In genomic region chr9:54738376-54738775, GRCm38 (mm10) we compare ENCODE assay signal across 9 mouse cellular contexts. TPM values are rescaled to one million over a fixed set of nuclear protein-coding genes. Genes with fewer than 3 reads are reported as not detected.
DNase-seq lines count a peak whose midpoint lies in the region; ATAC-seq and TF ChIP-seq lines count a peak whose summit lies in the region.
"Had no signal": no experiment of that assay in that cellular context is flagged by ENCODE, and none has a peak within 500 bp of the region (broad histone marks: within the 10 kb centered on the region; RNA-seq: fewer than 3 reads in every experiment).

No protein-coding gene starts in this region.

- DNase-seq in left cerebral cortex, adult 2 months (ENCODE audit: extremely low spot score in 1 of 2, low spot score in 2 of 2): peak; percentile 47 to 58
- DNase-seq in left cerebral cortex, adult 8-10 months (ENCODE audit: low spot score in 2 of 2): no peak
- DNase-seq in R1 (ENCODE audit: low read depth, low spot score): peak; percentile 63
- peak; percentile 92 for DNase-seq in embryo, embryonic 10 days (ENCODE audit: low spot score)
- peak; percentile 76 for DNase-seq in hindbrain, embryonic 14.5 days (ENCODE audit: low spot score)
- DNase-seq in right cerebral cortex, adult 2 months (ENCODE audit: low spot score in 2 of 2): peak; percentile 55 to 71

- no peak overlapping the region for H3K9ac ChIP-seq in hindbrain, embryonic 14.5 days
- H3K9ac ChIP-seq in limb, embryonic 13.5 days: no peak overlapping the region

- ATAC-seq in hindbrain, embryonic 14.5 days (ENCODE audit: low FRiP score): 0 out of 2 replicates have a peak, but pooled peaks have one; percentile 35
- ATAC-seq in limb, embryonic 13.5 days (ENCODE audit: low FRiP score, low read depth): peak; percentile 42; the same call in 1 of the 2 replicates
- ATAC-seq in megakaryocyte, adult 5-6 weeks (ENCODE audit: poor library complexity, severe bottlenecking): no peak

- no peaks in the 10 kb centered on the region for H3K36me3 ChIP-seq in hindbrain, embryonic 14.5 days (replicated peaks; ENCODE audit: control insufficient read depth, insufficient read depth)
- no peaks in the 10 kb centered on the region for H3K36me3 ChIP-seq in limb, embryonic 13.5 days

- intact Hi-C loops in left cerebral cortex, adult 2 months (cut with DNase I): loop anchor here (1.0 to 10.0 kb wide), 3 partner anchors 83 to 576 kb away; no protein-coding TSS in a partner anchor

- no peak overlapping the region for H3K27ac ChIP-seq in left cerebral cortex, adult 2 months
- H3K27ac ChIP-seq in hindbrain, embryonic 14.5 days: no peak overlapping the region
- no peak overlapping the region for H3K27ac ChIP-seq in limb, embryonic 13.5 days

- peak; percentile 80 for TF ChIP-seq CTCF in left cerebral cortex, adult 2 months (IDR thresholded peaks at IDR 0.05)

- no peaks in the 10 kb centered on the region for H3K27me3 ChIP-seq in hindbrain, embryonic 14.5 days (ENCODE audit: control insufficient read depth, insufficient read depth, low read length)
- H3K27me3 ChIP-seq in limb, embryonic 13.5 days: no peaks in the 10 kb centered on the region

- H3K4me1 ChIP-seq in hindbrain, embryonic 14.5 days (replicated peaks; ENCODE audit: control insufficient read depth, insufficient read depth, low read length): peaks cover 5% of the 10 kb centered on the region; the same call in 1 of the 2 replicates
- H3K4me1 ChIP-seq in limb, embryonic 13.5 days: peaks cover 5% of the 10 kb centered on the region

- no peak overlapping the region for H3K4me3 ChIP-seq in left cerebral cortex, adult 2 months
- H3K4me3 ChIP-seq in hindbrain, embryonic 14.5 days (replicated peaks; ENCODE audit: low read length): no peak overlapping the region
- no peak overlapping the region for H3K4me3 ChIP-seq in limb, embryonic 13.5 days

- 11% methylated on average over 3 of the region's 3 CpGs for WGBS in hindbrain, embryonic 14.5 days
- WGBS in limb, embryonic 13.5 days: 18% methylated on average over 3 of the region's 3 CpGs

- H3K4me2 ChIP-seq in hindbrain, embryonic 14.5 days (replicated peaks): no peak overlapping the region
- H3K4me2 ChIP-seq in limb, embryonic 13.5 days (replicated peaks): no peak overlapping the region

- no peaks in the 10 kb centered on the region for H3K9me3 ChIP-seq in hindbrain, embryonic 14.5 days (ENCODE audit: control insufficient read depth, low read length)
- no peaks in the 10 kb centered on the region for H3K9me3 ChIP-seq in limb, embryonic 13.5 days

RNA-seq across cellular contexts. Expression of gene Wdr61, which starts 4.1 kb away (rescaled TPM):
- 10 to 100 TPM; 49.7 to 62.1 TPM for total RNA-seq in left cerebral cortex, adult 2 months (2021)
- total RNA-seq in left cerebral cortex, adult 8-10 months (2022): 10 to 100 TPM; 52.9 to 61.1 (median 53.4) TPM
- polyA plus RNA-seq in hindbrain, embryonic 14.5 days (2014; fragmentation: Nextera tagmentation; extraction: Ambion mirVana): 94.9 and 97.7 TPM in 2 replicates
- 156 and 174 TPM in 2 replicates for polyA plus RNA-seq in limb, embryonic 13.5 days (2015; fragmentation: Nextera tagmentation; extraction: Ambion mirVana)
- 58.3 and 68.3 TPM in 2 replicates for total RNA-seq in megakaryocyte, adult 5-6 weeks (2015)
- 38.9 and 43.2 TPM in 2 replicates for total RNA-seq in megakaryocyte, adult 5-6 weeks (2017)

RNA-seq across cellular contexts. Expression of gene Crabp1, which starts 26.2 kb away (rescaled TPM):
- 1 to 10 TPM; 1.4 to 2.9 TPM for total RNA-seq in left cerebral cortex, adult 2 months (2021)
- total RNA-seq in left cerebral cortex, adult 8-10 months (2022): 1 to 10 TPM; 3.4 to 8.4 (median 6.4) TPM
- polyA plus RNA-seq in hindbrain, embryonic 14.5 days (2014; fragmentation: Nextera tagmentation; extraction: Ambion mirVana): 300 and 364 TPM in 2 replicates
- polyA plus RNA-seq in limb, embryonic 13.5 days (2015; fragmentation: Nextera tagmentation; extraction: Ambion mirVana): 572 and 589 TPM in 2 replicates
- not detected in 2 replicates for total RNA-seq in megakaryocyte, adult 5-6 weeks (2015)
- not detected in 2 replicates for total RNA-seq in megakaryocyte, adult 5-6 weeks (2017)
- total RNA-seq: neutrophil, adult 5-6 weeks had no signal

RNA-seq across cellular contexts. Expression of gene Dnaja4, which starts 39.7 kb away (rescaled TPM):
- total RNA-seq in left cerebral cortex, adult 2 months (2021): 10 to 100 TPM; 40.3 to 44.1 TPM
- 10 to 100 TPM; 34.6 to 42.9 (median 38.1) TPM for total RNA-seq in left cerebral cortex, adult 8-10 months (2022)
- polyA plus RNA-seq in hindbrain, embryonic 14.5 days (2014; fragmentation: Nextera tagmentation; extraction: Ambion mirVana): 10.2 and 10.9 TPM in 2 replicates
- 8.9 and 11.5 TPM in 2 replicates for polyA plus RNA-seq in limb, embryonic 13.5 days (2015; fragmentation: Nextera tagmentation; extraction: Ambion mirVana)
- 0.84 and 1.6 TPM in 2 replicates for total RNA-seq in megakaryocyte, adult 5-6 weeks (2015)
- 0.62 and 3.7 TPM in 2 replicates for total RNA-seq in megakaryocyte, adult 5-6 weeks (2017)

Comparison
In these comparisons a context has a peak if more than half of its experiments do, and no peak if none do; other contexts are left out.
1. DNase-seq: peak in left cerebral cortex, adult 2 months (2 of 2), R1 (single experiment), embryo, embryonic 10 days (single experiment), hindbrain, embryonic 14.5 days (single experiment) and right cerebral cortex, adult 2 months (2 of 2); none in left cerebral cortex, adult 8-10 months (0 of 2).
2. RNA of gene Dnaja4, which starts 39.7 kb away (total RNA-seq): 40.3 to 44.1 TPM in left cerebral cortex, adult 2 months and 34.6 to 42.9 TPM in left cerebral cortex, adult 8-10 months; 0.62 to 3.7 TPM in megakaryocyte, adult 5-6 weeks; every median in the first group is over 4 times any median in the second.